Mouse (Mus musculus) spleen, adult 2 months (tissue): ENCODE results near the gene Tmem45a.

Source experiments
- CTCF ChIP-seq: fragments of 200-500 bp; IDR thresholded peaks from 2 replicates; pipeline ENCODE4 v1.5.1; 2011; ENCODE audit warnings: mild to moderate bottlenecking, inconsistent platforms; ENCODE audit not compliant: insufficient read depth, insufficient read length, insufficient replicate concordance; ENCODE audit errors: extremely low read depth
- POLR2A ChIP-seq: fragments of 200-500 bp; IDR thresholded peaks from 2 replicates; pipeline ENCODE4 v1.6.1; 2011; ENCODE audit warnings: low read depth, low read length, inconsistent platforms

DNA sequence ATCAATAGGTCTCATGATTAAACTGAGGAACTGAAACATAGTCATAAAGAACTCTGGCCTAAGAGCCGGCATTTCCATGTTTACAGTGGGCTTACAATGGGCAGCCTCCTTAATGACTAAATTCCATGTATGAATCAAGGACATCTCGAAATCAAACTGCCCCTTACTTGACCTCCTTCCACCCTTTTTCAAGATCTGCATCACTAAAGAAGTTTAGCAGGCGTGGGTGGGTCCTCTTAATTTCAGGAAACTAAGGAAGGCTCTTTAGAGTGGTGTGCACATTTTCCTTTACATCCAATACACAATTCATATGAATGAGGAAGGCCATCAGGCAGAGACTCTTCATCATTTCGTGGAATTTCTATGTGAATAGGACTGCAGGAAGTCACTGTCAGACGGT lies 17.6 kb downstream of the Tmem45a start:
- TF ChIP-seq CTCF (no peak), POLR2A (no peak)
